Mouse (Mus musculus): ENCODE measurements at regions not wholly inside any gene's neighbourhood (a gene's known extent, or its start where the extent isn't known, plus 50 kb on each side); places are given as distances from the start of the nearest gene placed in this dataset.

DNA sequence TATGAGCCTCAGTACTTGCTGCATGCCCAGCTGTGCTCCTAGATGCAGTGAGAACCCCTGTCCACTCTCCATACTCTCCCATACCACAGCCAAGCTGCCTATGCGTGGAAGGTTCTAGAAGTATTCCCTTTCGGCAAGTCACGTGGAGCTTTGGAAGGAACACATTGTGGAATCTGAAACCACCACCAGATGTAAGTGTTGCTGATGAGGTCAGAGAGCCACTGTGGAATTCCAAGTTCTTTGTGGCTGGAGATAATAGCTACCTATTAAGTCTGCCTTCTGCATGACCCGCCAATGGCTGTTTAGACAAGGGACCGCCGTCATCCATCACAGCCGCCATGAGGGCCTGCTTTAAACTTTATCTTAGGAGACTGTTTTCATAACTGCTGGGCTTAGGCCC is 84.7 kb upstream of the Errfi1 start:
- DNase-seq: no peak

DNA sequence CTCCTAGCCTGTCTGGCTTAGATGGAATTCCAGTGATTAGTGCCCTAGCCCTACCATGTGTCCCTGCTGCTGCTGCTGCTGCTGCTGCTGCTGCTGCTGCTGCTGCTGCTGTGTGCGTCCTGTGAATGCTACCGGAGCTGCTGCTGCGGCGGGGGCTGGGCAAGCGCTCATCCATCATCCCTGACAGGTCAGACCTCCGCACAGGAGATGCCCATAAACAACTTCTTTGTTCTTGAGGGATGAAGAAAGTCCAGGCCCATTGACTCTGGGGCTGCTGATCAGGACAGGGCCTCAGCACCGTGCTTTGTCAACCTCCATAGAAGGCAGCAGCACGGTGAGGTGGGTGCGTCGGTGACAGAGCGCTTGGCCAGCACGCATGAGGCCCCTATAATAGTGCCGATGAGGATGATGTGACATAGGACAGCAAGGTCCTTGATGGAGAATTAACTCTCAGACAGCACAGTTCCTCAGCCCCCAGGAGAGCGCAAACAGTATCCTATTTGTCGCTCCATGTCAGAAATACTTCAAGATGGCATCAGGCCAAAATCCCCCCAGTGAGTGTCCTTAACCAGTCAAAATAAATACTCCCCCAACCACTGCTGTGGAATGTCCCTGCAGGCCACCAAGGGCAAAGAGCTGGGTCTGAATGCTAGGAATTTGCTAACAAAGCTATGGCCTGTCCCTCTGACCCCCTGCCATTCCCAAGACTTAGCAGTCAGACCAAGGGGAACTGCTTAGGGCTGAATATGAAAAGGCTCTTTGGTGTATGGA is 95.1 kb upstream of the Errfi1 start:
- DNase-seq: no peak

DNA sequence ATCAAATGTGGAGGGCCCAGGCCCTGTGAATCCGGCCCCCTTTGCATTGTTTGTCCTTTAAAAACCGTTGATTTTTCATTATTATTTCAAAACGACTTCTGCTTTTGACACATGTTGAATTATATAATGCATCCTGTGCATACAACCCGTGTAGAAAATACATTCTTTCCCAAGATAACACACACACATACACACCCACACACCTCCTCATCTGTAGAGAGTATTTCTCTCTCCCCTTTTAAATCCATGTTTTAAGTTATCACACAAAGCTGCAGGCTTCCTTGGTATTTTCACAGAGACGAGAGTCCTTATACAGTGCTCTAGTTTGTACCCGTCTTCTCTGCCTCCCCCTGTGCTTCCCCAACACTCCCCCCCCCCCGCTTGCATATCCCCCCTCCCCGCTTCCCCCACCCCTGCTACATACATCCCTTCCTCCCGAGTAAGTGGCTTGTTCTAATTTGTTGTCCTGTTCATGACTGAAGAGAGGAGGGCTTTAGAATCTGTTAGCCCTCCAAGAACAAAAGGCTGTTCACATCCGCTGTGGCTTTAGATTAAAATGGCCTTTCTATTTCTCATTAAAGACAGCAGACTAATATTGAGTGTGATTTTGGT is 95.8 kb upstream of the Errfi1 start:
- no peak for DNase-seq

DNA sequence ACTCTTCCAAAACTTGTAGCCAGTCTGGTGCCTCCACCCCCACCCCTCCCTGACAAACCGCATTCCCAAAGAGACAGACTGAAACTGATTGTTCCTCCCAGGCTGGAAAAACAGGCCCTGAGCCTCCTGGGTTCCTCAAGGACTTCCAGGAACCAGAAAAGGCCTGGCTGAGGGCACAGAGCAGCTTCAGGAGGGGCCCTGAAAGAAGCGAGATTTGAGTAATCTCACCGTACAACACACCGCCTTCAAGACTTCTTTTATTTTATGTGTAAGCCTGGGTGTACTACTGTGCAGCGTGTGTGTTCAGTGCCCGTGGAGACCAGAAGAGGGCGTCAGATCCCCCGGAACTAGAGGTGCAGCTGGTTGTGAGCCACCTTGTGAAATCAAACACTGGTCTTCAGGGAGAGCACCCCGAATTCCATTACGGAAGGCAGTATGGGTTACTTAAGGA is 96.4 kb upstream of the Errfi1 start:
- no peak for DNase-seq

DNA sequence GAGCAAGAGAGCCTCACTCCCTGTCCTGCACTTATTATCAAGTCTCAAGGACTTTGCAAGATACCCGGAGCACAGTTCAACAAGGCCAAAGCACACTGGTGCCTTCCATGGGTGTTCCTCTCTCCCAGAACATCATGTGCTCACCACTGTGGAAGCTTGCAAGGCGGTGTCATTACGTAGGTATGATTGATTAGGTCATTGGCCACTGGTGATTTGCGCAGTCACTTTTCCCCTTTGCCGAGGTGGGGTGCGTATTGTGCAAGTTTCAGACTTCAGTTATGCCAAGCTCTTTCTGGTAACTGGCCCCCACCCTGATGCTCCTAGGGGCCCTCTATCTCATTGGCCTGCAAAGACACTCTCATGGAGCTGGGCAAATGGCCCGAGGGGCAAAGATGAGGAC is 98.3 kb upstream of the Errfi1 start:
- DNase-seq: no peak

DNA sequence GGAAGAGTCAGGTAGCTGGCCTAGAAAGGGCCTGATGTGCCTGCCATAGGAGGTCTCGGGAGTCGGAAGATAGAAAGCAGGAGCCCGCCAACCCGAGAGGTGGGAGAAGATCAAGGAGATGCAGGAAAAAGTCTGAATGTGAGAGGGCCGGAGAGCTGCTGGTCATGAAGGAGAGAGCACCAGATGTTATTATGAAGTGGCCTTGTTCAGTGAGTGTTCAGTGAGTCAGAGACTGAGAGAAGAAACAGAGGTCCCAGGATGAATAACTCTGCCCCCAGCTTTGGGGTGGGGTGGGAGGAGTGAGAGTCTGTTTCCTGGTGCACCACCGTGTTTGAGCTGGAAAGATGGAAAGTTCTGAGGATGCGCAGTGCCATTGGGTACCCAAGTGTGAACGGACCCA is 100.2 kb upstream of the Slc45a1 start:
- no peak for DNase-seq

DNA sequence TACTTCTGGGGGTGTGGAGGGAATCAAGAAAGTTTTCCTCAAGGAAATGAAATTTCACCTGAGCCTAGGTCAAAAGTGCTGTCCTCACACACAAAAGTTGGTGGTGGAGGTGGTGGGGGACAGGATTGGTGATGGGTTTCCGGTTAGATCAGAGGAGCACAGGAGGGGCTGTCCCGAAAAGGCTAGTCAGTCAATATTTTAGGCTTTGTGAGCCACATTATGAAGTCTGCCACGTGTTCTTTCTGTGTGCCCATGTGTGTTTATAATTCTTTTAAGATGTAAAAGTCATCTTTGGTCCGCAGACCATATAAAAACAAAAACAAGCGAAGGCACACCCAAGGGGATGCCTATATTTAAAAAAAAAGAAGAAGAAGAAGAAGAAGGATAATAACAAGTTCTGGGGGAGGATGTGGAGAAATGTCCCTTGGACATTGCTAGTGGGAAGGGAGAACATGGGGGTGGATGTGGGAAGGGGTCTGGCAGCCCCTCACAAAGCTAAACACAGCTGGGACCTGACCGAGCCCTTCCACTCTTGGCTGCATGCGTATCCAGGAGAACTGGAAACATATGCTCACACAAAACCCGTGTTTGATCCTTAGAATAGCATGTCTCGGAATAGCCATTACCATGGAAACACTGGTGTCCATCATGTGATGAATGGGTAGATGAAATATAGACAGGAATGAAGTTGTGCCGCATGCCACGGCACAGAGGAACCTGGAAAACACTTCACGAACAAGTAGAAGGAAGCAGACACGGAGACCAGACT is 98.7 kb upstream of the Slc45a1 start:
- DNase-seq: no peak

DNA sequence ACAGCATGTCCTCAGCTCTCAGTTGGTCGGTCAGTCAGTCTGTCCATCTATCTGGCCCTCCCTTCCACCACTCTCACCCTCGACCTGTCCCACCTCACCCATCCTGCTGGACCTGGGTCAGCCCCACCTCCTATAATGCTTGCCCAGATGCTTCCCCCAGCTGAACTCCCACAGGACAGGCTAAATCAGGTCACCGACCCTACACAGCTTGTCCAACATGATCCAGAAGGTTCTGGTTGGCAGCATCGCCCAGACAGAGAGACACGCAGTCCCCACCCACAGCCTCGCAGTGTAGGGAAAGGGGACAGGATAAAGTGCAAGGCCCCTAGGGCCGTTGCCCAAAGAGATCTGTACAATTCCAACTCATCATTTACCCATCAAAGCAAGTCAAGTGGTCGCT is 97.1 kb upstream of the Slc45a1 start:
- DNase-seq: no peak

DNA sequence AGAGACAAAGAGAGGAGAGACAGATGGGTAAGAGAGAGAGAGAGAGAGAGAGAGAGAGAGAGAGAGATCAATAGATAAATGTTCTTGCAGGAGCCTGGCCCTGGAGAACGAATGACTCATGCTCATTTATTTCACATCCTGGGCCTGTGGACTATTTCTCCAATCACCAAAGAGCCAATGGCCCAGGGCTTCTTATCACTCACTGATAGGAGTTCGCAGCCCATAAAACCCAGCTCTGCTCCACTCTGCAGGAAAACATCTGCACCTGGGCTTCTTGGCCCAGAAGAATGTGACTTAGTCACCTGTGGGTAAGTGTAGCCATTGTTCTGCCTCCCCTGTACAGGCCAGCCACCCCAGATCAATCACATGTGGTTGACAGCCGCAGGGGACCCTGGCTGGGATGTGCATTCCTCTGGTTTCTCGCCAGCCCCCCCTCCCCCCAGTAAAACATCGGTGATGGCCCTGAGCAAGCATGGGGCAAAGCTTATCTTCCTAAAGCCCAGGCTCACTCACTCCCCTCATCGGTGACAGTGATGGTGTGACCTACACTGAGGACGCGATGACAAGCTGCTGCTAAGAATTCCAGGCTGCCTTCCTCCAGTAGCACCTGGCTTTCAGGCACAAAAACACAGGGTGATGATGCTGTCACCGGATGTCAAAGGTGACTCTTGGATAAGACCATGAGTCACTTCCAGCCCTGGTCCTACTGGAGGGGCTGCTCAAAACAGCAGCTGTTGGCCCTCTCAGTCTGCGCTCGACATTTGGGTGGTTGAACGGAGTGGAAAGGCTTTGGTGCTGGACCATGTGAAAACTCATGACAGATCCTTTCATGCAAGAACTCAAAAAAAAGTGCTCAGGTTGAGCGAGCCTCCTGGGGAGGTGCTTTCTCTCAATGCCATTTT is 96.4 kb upstream of the Slc45a1 start:
- DNase-seq: no peak

DNA sequence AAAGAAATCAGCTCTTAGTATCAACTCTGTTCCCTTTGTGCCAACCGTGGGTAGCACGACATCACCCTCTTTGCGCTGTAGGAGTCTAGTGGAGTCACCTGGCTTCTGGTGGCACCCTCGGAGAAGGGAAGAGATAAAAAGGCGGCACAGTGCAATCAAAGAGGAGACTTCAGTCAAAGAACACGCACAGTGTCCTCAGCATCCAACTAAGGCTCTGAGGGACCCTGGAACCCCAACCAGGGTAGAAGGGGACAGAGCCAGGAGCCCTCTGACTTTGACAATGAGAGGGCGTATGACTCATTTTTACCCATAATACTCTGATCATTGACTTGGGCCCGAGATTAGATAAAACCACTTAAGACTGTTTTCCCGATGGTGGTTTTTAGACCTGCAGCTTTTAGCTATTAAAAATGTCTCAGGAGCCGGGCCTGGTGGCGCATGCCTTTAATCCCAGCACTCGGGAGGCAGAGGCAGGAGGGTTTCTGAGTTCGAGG is 94.5 kb upstream of the Slc45a1 start:
- no peak for DNase-seq

DNA sequence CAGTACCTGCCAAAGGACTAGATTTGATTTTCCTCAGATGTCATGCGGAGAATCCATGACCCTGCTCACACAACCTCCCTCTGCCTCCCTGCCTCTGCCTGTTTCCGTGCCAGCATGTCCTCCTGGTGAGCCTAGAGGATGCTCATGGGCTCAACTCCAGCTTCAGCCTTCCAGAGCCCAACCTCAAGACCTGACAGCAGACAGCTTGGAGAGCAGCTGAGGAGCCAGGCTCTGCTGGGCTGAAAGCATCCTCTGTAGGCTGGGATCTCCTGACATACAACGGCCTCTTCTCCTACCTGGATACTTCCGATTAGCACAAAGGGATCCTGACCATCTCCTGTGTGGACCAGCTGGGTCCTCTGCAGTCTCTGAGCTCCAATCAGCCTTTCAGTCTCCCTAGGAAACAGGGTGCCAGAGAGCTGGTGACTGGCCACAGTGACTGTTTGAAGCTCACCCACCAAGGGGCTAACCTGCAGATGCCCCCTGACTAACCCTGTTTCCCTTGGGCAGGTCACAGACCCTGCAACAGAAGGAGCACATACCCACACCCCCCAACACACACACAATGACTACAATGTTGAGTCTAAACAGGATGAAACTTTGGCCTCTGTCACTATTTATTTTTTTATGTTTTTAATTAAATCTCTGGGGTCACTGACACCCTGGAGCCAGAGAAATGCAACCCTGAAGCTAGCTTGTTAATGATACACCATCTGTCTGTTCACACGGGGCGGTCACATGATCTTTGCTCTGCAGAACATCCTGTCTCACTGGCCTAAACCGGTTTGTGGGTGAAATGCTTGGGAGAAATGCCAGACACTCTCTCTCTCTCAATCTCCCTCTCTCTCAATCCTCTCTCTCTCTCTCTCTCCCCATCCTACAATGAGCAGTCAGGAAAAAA is 93.8 kb upstream of the Slc45a1 start:
- DNase-seq: peak; percentile 13

DNA sequence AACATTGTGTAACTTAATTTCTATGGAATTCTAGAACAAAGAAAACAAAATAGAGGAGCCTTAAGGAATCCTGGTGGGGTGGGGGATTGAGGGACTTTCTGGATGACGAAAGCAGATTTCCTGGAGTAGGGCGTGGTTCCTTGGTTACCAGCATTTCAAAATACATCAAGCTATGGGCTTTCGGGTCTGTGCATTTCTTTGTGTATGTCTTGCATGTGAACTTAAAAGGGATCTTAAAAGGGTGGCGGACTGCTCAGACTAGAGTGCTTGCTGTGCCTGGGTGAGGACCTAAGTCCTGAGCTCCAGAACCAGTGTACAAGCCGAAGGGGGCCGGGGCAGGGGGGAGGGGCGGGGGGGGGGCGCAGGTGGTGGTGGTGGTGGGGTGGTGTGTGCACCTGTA is 91.5 kb upstream of the Slc45a1 start:
- no peak for DNase-seq

DNA sequence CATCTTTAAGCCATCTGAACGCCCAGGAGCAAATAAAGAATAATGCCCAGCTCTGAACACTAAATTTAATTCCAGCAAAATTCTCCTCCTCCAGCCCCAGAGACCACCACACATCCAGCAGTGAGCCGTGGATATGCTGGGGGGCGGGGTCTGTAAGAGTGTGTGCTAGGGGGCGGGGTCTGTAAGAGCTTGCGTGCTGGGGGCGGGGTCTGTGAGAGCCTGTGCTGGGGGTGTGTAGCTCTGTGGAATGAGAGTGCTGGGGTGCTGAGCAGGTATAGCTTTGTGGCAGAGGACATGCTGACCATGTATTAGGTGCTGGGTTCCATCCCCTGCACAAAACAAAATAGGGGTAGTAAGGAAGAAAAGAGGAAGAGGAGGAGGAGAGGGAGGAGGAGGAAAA is 91.1 kb upstream of the Slc45a1 start:
- DNase-seq: no peak

DNA sequence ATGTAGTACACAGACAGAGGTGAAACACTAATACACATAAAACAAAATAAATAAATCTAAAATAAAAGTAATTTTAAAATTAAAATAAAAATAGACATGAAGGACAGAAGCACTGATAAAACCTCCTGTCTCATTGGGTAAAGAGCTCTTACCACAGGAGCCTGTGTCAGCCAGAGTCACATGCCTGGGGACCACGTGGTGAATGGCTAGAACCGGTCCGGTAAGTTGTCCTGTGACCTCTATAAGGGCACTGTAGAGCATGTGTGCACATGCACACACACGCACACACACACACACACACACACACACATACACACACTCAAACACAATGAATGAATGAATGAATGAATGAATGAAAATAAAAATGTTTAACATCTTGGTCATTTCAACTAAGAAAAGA is 89.8 kb upstream of the Slc45a1 start:
- no peak for DNase-seq

DNA sequence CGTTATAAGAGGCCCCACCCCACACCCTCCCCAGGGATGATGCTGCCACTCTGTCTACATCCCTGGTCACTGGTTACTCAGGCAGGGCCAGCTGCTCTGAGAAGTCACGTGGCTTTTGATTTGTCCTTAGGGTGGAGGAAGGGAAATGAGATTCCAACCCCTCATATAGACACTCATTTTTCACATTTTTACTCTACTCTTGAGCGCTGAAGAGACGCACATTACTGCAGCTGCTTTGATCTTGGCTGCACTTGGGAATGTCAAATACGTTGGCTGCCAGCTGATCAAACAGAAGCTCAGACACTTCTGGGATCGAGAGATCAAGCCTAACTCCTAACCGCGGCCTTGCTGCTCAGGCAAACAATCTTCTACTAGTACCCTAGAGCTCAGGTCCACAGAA is 88.2 kb upstream of the Slc45a1 start:
- DNase-seq: no peak

DNA sequence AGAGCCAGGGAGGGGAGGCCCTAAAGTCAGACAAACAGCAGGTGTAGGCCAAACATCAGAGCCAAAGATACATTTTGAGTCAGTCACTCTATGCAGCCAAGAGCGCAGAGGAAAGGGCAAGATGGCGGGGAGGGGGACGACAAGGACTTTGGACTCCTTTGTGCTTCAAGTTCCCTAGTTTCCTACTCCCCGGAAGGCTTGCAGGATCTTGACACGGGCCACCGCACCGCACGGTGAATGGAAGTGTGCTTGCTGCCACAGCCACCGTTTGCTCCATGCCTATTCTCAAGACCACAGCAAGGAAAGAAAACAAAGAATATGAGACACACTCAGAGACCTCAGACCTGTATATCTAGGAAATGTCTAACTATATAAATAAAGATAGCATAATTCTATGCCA is 86.8 kb upstream of the Slc45a1 start:
- DNase-seq: no peak

DNA sequence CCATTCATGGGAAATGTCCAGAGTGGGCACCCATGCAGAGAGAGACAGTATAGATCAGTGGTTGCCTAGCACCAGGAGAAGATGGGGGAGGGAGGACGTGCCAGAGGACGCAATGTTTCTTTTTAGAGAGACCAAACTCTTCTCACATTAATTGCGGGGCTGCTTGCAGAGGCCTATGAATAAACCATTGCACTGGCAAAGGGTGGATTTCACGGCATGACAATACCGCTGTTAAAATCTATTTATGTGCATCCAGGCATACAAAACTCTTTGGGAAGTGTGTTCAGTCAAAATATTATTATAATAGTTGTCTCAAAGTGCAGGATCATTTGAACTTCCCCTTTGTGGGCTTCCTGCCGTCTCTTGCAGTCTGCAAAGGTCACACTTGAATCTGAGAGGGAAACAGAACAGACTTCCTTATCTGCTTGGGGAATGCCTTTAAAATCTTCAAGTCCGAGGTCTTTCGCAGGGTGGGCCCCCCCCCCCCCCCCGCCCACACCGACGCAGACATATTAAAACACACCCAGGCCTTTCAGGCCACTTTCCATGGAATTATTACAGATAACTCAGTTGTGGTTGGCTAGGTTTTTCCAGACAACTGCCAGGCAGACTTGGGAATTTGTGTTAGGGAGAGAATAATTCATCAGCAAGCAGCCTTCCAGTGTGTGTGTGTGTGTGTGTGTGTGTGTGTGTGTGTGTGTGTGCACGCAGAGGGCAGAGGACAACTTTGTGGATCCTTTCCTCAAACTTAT is 78.3 kb upstream of the Slc45a1 start:
- DNase-seq: no peak

DNA sequence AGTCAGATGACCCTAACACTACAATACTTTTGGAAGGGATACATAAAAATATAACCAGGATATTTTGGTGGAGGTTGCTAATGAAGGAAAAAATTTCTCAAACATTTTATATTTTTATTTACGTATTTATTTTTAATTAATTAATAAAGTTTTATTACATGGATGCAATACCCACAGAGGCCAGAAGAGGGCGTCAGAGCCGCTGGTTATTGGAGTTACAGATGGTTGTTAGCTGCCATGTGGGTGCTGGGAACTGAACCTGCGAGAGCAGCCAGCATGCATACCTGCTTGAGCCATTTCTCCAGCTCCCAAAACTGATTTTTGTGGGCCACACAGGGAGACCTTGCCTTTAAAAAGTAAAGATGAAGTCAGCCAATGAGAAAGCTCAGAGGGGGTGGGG is 74.6 kb upstream of the Slc45a1 start:
- no peak for DNase-seq

DNA sequence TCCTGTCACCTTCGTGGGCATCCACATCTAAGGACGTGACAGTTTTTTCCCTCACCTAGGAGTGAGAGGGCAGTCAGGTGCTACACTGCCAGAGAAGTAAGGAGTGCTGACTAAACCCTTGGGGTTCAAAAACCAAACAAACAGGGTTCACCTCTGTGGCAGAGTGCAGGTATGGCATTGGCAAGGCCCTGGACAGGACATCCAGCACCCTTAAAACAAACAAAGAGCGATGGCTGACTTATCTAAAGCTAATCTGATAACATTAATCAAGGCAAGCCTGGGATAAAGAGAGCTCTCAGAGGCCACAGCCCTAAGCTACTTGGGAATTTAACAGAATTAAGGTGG is 74.1 kb upstream of the Slc45a1 start:
- DNase-seq: no peak

DNA sequence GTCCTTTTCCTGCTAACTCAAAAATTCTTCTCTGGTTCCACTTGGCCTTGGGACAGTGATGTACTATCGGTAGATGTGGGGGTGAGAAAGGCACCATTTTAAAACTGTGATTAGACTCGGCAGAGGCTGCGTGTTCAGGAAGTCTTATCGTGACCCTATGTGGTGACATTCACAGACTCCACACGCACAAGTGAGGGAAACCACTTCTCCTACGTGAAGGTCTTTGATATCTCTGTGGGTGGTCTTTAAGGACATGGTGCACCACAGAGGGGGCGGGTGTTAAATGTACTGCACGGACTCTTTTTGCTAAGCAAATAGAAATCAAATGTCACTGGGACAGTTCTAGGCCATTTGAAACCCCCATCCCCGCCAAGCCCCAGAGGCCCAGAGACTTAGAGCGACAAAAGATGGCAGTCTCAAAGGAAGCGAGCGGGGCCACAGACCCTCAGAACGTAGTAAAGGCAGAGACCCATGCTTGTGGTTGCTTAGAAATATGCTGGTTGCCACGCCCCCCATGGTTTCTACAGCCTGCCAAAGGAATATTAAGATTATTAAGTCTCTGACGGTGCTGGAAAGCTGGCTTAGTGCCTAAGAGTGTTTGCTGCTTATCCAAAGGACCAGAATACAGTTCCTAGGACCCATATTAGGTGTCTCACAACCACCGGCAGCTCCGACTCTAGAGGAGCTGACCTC is 73.6 kb upstream of the Slc45a1 start:
- no peak for DNase-seq

DNA sequence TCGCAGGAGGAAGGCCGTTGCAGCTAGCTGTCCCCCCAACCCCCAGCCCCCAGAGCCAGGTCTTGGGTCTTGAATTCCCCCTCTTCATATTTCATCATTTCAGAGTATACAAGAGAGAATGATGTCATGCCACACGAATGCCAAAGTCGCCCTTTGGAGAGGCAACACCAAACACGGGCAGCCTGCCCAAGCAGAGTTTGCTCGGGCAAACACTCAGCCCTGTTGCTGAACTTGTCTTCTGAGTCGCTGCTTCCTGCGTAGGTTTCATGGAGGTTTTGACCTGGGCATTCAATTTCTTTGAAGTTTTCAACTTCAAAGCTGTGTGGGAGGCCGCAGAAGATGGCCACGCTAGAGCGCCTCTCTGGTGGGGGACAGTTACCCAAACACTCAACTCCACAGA is 72.8 kb upstream of the Slc45a1 start:
- DNase-seq: no peak

Data from cerebellum, adult 8-10 months (tissue).